Mouse (Mus musculus) liver, embryonic 15.5 days (tissue): ENCODE data around the gene Sh3tc1. TPM values are rescaled to one million over a fixed set of nuclear protein-coding genes. Genes with fewer than 3 reads are reported as not detected.
A peak's percentile ranks its signal among the peaks of the same experiment; 100 is the strongest.

Source experiments
- ATAC-seq: fragments of 200-750 bp; cut with Nextera tagmentation; 2 replicates; pipeline ENCODE4 v1.8.0; 2017; ENCODE audit warnings: moderate number of reproducible peaks, mild to moderate bottlenecking, moderate library complexity; ENCODE audit not compliant: insufficient read depth
- H3K27ac ChIP-seq: fragments of 300-500 bp; sonication (generic); replicated peaks from 2 replicates; pipeline ENCODE4 v1.5.1; 2015; ENCODE audit warnings: mild to moderate bottlenecking, inconsistent platforms
- H3K27me3 ChIP-seq: fragments of 300-500 bp; sonication (generic); 2 replicates; pipeline ENCODE4 v1.6.1; 2015; ENCODE audit warnings: mild to moderate bottlenecking, inconsistent platforms
- H3K36me3 ChIP-seq: fragments of 300-500 bp; sonication (generic); replicated peaks from 2 replicates; pipeline ENCODE4 v1.6.1; 2015; ENCODE audit warnings: moderate library complexity, mild to moderate bottlenecking, inconsistent platforms
- H3K4me1 ChIP-seq: fragments of 300-500 bp; sonication (generic); replicated peaks from 2 replicates; pipeline ENCODE4 v1.6.1; 2015; ENCODE audit warnings: inconsistent platforms
- H3K4me2 ChIP-seq: fragments of 300-500 bp; sonication (generic); 2 replicates; pipeline ENCODE4 v1.6.1; 2015; ENCODE audit warnings: moderate library complexity, mild to moderate bottlenecking, inconsistent platforms
- H3K4me3 ChIP-seq: fragments of 300-500 bp; sonication (generic); replicated peaks from 2 replicates; pipeline ENCODE4 v1.5.1; 2015; ENCODE audit warnings: mild to moderate bottlenecking, inconsistent platforms
- H3K9ac ChIP-seq: fragments of 300-500 bp; sonication (generic); 2 replicates; pipeline ENCODE4 v1.6.1; 2015; ENCODE audit warnings: moderate library complexity, mild to moderate bottlenecking, inconsistent platforms
- H3K9me3 ChIP-seq: fragments of 300-500 bp; sonication (generic); replicated peaks from 2 replicates; pipeline ENCODE4 v1.6.1; 2016; ENCODE audit warnings: inconsistent platforms
- WGBS: fragments of 180-500 bp; shearing (Covaris S2); methylation state at CpG from one replicate; pipeline ENCODE4 v1.1.7; 2015; ENCODE audit warnings: mixed read lengths; ENCODE audit not compliant: insufficient replicate concordance; 5-methylcytosine and 5-hydroxymethylcytosine counted together
- polyA plus RNA-seq: library from polyadenylated mRNA; unstranded; fragments of >200 nt; fragmentation: Nextera tagmentation; extraction: Ambion mirVana; gene quantifications from 2 replicates; pipeline ENCODE4 v1.2.1, GENCODE M21; 2015

Sh3tc1 gene
- polyA plus RNA-seq, 1 experiment from 2014 or later = 2.7 TPM

DNA sequence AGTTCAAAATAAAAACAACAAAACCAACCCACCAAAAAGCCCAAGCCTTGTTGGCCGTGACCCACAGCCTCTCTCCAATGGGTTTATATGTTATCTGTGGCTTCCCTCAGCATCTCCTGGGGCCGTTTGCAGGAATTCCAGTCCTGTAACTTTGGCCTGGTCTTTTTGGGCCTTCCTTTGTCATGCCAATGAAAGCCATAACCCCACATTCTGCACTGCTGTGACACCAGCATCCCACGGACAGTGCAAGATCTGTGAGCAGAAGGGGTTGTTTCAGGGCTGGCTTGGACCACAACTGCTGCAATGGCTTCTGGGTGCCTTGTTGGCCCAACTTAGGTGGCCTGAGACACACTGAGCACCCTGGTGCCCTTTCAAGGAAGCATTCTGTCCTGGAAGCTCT is 28.7 kb upstream of the Sh3tc1 start:
- Histone ChIP-seq H3K9ac (no peak overlapping the region), H3K4me3 (no peak overlapping the region), H3K27ac (no peak overlapping the region), H3K4me1 (no peaks in the 10 kb centered on the region), H3K27me3 (no peaks in the 10 kb centered on the region), H3K4me2 (no peak overlapping the region), H3K36me3 (no peaks in the 10 kb centered on the region), H3K9me3 (no peaks in the 10 kb centered on the region)
- ATAC-seq = no peak
- WGBS = 47% methylated on average over 3 of the region's 3 CpGs

DNA sequence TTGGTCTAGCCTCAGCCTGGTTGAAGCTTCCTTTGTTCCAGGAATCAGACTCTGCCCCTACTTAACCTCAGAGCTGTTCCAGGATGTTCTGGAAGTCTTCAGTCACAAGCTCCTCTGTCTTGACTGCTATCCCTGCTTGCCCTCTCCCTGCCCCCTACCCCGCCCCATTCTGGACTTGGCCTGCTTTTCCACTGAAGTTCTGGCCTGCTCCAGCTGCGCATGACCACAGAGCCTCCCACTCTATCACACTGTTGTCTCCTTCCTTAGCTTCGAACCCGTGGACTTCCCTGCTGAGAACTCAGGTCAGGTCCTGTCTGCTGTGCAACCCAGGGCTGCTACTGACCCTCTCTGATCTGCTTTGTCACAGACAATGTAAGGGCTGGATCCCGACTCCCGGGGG is 26.1 kb upstream of the Sh3tc1 start:
- Histone ChIP-seq H3K9me3 (no peaks in the 10 kb centered on the region), H3K27ac (no peak overlapping the region), H3K36me3 (no peaks in the 10 kb centered on the region), H3K4me3 (no peak overlapping the region), H3K4me2 (no peak overlapping the region), H3K4me1 (no peaks in the 10 kb centered on the region), H3K27me3 (peaks cover 3% of the 10 kb centered on the region; the same call in 1 of the 2 replicates), H3K9ac (no peak overlapping the region)
- ATAC-seq = no peak
- 49% methylated on average over 6 of the region's 6 CpGs for WGBS

DNA sequence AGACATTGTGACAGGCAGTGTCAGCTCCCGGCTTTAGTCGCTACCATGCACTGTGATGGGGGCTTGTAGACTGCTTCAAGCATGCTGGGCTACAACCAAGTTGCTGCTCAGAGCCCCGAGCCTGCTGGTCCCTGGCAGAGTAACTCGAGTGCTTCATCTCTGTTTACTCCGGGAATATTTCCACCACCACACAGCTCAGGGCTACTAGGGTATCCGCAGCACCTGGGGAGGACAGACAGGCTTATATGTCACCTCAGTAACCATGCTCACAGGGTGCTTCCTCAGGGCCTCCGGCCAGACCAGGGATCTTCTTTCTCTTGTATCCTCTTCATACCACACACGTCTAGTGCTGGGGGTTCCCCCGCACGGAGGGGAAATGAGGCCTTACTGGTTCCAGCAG is 23.1 kb upstream of the Sh3tc1 start:
- WGBS = 58% methylated on average over 10 of the region's 10 CpGs
- no peaks in the 10 kb centered on the region for H3K9me3 ChIP-seq
- H3K4me3 ChIP-seq = no peak overlapping the region
- no peak overlapping the region for H3K9ac ChIP-seq
- H3K27me3 ChIP-seq = peaks cover 31% of the 10 kb centered on the region
- no peak overlapping the region for H3K27ac ChIP-seq
- ATAC-seq = no peak
- H3K36me3 ChIP-seq = no peaks in the 10 kb centered on the region
- no peak overlapping the region for H3K4me2 ChIP-seq
- peaks cover 7% of the 10 kb centered on the region for H3K4me1 ChIP-seq

DNA sequence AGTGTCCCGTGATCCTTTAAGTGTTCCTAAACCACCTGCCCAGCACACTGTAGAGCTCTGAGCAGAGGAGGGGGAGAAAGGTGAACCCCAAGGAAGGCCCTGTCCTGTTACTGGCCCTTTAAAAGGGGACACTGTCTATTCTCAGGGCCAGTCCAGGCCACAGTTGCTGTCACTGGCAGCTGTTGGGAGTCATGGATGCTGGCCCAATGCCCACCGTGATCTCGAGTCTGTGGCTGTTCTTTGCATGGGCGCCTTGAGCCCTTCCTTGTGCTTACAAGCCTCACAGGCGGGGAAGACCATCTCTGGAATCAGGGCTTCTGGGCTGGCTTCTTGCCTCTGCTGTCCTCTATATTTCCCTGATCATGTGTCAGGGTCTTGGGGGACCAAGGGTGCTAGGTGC is 22.6 kb upstream of the Sh3tc1 start:
- Histone ChIP-seq H3K9me3 (no peaks in the 10 kb centered on the region), H3K27me3 (peaks cover 36% of the 10 kb centered on the region), H3K4me1 (peaks cover 12% of the 10 kb centered on the region), H3K4me3 (no peak overlapping the region), H3K36me3 (no peaks in the 10 kb centered on the region), H3K27ac (no peak overlapping the region), H3K9ac (no peak overlapping the region), H3K4me2 (no peak overlapping the region)
- WGBS = 50% methylated on average over 5 of the region's 5 CpGs
- no peak for ATAC-seq

DNA sequence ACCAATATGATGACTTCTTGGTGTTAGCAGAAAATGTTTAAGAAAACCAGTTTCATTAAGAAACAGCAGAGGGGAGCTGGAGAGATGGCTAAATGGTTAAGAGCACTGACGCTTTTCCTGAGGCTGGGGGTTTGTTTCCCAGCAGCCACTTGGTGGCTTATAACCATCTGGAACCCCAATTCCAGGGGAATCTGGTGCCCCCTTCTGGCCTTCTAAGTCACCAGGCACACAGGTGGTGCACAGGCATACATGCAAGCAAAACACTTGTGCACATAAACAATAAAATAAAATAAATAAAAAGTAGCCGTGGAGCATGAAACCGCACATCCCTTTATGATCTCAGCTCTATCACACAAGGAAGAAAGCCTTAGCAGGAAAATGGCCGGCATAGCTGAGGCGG is 21.5 kb upstream of the Sh3tc1 start:
- Histone ChIP-seq H3K9me3 (no peaks in the 10 kb centered on the region), H3K9ac (no peak overlapping the region), H3K27me3 (peaks cover 42% of the 10 kb centered on the region), H3K4me2 (no peak overlapping the region), H3K36me3 (no peaks in the 10 kb centered on the region), H3K4me3 (no peak overlapping the region), H3K27ac (no peak overlapping the region), H3K4me1 (peaks cover 16% of the 10 kb centered on the region)
- no peak for ATAC-seq
- 54% methylated on average over 5 of the region's 5 CpGs for WGBS

DNA sequence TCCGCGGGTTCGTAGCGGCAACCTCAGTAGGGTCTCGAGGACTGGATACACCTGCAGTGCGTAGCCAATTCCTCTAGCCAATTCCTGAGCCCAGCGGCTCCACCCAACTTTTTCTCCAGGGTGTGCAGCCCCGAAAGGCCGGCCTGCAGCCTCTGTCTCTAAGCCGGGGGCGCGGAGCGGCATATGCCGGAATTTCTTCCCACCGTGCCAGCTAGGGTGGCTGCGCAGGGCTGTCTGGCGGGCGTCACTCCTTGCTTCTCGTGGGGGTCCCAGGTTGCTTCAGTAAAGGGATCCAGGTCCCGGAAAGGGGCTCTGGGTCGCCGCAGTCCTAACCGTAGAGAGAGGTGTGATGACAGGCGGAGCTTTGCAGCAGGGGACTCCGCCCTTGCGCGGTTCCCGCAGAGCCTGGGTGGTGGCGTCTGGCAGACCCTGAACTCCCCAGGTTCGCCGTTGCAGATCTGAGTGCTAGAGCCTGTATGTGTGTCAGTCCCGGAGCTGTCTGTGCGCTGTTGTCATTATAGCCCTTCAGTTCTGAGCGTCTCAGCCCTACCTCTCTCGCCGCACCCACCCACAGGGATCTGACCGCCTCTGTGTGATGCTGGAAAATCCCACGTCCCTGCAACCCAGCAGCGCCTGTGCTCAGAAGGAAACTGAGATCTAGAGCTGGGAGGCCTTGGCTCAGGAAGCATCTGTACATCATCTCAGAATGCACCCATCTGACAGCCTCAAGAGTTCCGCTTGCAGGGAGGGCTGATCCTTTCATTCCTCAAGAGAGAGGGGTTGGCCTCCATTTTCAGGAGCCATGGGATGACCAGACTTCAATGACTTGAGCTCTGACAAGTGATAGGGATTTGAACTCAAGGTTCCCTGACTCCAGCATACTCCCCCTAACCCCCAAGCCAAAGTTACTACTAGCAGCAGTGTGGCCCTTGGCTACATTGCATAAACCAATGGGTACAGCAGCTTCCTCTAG is 18.6 kb upstream of the Sh3tc1 start:
- Histone ChIP-seq H3K9ac (peak overlapping the region; percentile 30; the same call in 1 of the 2 replicates), H3K4me1 (peaks cover 16% of the 10 kb centered on the region), H3K36me3 (no peaks in the 10 kb centered on the region), H3K27ac (no peak overlapping the region), H3K4me2 (peak overlapping the region; percentile 83), H3K4me3 (peak overlapping the region; percentile 56), H3K27me3 (peaks cover 51% of the 10 kb centered on the region), H3K9me3 (no peaks in the 10 kb centered on the region)
- 0 out of 2 replicates have a peak, but pooled peaks have one; percentile 6 for ATAC-seq
- 2% methylated on average over 40 of the region's 40 CpGs for WGBS

DNA sequence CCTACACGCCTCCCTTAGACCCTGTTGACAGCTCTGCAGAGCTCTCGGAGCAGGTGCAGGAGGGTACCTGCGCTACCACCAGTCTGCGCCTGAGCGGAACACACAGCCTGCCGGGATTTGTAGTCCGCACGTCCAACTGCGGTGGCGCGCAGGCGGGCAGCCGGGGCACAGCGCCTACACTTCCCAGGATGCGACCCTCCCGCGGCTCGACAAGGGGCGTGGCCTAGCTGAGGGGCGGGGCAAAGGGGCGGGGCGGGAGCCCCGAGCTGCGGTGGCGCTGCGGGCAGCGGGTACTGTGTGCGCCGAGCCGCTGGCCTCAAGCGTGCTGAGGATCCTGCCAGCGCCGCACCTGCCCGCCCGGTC is 17.8 kb upstream of the Sh3tc1 start, which contains the start of gene Ablim2:
Gene Ablim2, plus strand, starts transcription at position 242 of the 363 bp plus-strand sequence.
- peak; percentile 89 for ATAC-seq
- no peak within 1 kb of the TSS for H3K27ac ChIP-seq

DNA sequence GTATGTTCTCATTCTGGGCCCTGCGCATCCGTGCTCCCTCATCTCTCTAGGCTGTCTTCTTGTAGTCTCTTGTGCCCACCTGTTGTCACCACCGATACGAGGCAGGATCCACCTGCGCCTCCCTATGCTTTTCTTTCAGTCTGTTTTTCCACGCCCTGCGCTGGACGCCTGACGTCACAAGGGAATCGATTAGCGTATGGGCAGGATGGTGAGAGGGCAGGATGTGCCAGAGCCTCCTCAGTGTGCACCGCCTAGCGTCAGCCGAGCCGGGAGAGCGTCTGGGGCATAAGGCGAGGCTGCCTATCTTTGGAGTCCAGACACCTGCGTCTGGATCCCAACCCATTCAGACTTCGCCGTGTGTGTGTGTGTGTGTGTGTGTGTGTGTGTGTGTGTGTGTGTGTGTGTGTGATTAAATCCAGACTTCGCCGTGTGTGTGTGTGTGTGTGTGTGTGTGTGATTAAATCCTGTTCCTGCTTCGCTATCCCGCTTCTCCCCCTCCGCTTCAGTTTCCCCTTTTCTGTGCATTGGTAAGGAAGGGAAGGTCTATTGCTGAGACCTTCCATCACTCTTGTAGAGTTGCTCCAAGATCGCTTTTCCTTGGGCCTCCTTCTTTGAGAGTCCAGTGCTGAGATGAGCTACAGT is 17.3 kb upstream of the Sh3tc1 start:
- Histone ChIP-seq H3K36me3 (no peaks in the 10 kb centered on the region), H3K4me3 (peak overlapping the region; percentile 56), H3K27ac (no peak overlapping the region), H3K9ac (no peak overlapping the region), H3K9me3 (no peaks in the 10 kb centered on the region), H3K27me3 (peaks cover 51% of the 10 kb centered on the region), H3K4me2 (peak overlapping the region; percentile 83), H3K4me1 (peaks cover 16% of the 10 kb centered on the region)
- WGBS = 6% methylated on average over 26 of the region's 26 CpGs
- ATAC-seq = peak; percentile 25

More for the DNA sequence above, 17.8 kb upstream of the Sh3tc1 start, which contains the start of gene Ablim2:
- Histone ChIP-seq H3K27me3 (peaks cover 51% of the 10 kb centered on the region), H3K9me3 (no peaks in the 10 kb centered on the region), H3K4me1 (peaks cover 16% of the 10 kb centered on the region), H3K4me2 (peak within 1 kb of the TSS; percentile 83), H3K4me3 (peak within 1 kb of the TSS; percentile 56), H3K9ac (peak within 1 kb of the TSS; percentile 30; the same call in 1 of the 2 replicates), H3K36me3 (no peaks in the 10 kb centered on the region)
- under 1% methylated on average over 35 of the region's 35 CpGs for WGBS

DNA sequence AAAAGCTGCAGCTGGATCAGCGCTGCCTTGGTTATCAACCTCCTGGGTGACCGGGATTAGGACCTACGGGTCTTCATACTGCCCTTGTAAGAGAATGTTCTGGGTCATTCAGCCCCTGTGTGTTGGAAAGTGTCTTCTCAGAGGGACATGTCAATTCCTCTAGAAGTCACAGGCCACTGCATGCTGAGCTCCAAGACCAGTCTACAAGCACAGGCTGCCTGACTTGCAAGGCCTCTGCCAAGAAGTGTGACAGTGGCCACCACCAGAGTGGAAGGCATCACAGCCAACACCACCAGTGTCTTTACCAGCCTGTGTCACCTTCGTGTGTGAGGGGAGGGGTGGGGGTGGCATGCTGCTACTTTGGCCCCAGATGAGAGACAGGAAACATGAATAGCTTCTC is 16.2 kb upstream of the Sh3tc1 start:
- H3K9me3 ChIP-seq = no peaks in the 10 kb centered on the region
- peaks cover 48% of the 10 kb centered on the region for H3K27me3 ChIP-seq
- 78% methylated on average over 4 of the region's 4 CpGs for WGBS
- no peaks in the 10 kb centered on the region for H3K36me3 ChIP-seq
- ATAC-seq = no peak
- no peak overlapping the region for H3K27ac ChIP-seq
- peaks cover 16% of the 10 kb centered on the region for H3K4me1 ChIP-seq
- no peak overlapping the region for H3K4me3 ChIP-seq
- H3K4me2 ChIP-seq = no peak overlapping the region
- no peak overlapping the region for H3K9ac ChIP-seq

DNA sequence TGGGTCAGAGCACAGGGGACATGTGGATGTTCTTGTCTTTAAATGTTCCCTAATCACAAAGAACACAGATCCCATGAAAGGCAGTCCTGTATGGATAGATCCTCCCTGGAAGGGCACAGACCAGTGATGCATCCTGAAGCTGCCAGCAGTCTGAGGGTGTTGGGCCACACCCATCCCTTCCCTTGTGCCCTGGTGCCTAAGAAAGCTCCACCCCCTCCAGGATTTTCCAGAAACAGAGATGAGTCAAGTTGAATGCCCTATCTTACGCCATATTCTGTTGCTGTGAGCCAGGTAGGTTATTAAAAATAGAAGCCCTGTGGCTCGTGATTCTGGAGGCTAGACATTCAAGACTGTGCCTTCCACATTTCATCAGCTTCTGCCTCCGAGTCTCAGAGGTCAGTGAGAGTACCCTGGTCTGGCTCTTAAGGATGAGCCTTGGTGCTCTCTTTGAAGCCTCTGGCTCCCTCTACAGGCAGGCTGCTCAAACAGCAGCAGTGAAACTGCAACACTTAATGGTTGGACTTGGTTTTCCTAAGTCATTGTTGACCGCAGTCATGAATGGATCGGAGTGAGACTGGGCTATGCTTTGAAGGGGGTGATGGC is 15.4 kb upstream of the Sh3tc1 start:
- ATAC-seq = no peak
- WGBS = 19% methylated on average over 5 of the region's 5 CpGs
- Histone ChIP-seq H3K27me3 (peaks cover 44% of the 10 kb centered on the region), H3K27ac (no peak overlapping the region), H3K36me3 (no peaks in the 10 kb centered on the region), H3K4me2 (no peak overlapping the region), H3K9me3 (no peaks in the 10 kb centered on the region), H3K4me3 (no peak overlapping the region), H3K4me1 (peaks cover 16% of the 10 kb centered on the region), H3K9ac (no peak overlapping the region)

DNA sequence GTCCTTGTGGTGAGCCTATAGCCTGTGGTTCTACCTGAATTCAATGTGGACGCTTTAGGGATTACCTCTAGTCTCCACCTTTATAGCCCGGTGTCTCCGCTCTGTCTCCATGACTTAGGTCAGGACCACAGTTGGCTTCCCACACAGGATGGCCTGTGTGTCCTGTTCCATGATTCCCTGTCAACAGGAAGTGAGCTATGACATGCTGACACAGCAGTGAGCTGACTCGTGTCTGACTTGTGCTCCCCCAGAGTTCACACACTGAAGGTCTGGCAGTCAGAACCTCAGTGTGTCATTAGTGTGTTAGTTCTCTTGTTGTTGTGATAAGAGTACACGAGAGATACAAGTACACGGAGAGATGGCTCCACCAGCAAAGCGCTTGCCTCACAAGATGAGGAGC is 11.2 kb upstream of the Sh3tc1 start:
- Histone ChIP-seq H3K4me2 (no peak overlapping the region), H3K4me3 (no peak overlapping the region), H3K27me3 (0 out of 2 replicates have a peak, but pooled peaks cover 6% of the 10 kb centered on the region), H3K9ac (no peak overlapping the region), H3K4me1 (no peaks in the 10 kb centered on the region), H3K27ac (no peak overlapping the region), H3K36me3 (no peaks in the 10 kb centered on the region), H3K9me3 (no peaks in the 10 kb centered on the region)
- WGBS = 44% methylated on average over 7 of the region's 7 CpGs
- no peak for ATAC-seq
